Mouse (Mus musculus): Measurements from ENCODE around the gene Olfr275.
"Not testable (repeated sequence)": the region's sequence is repeated elsewhere in the genome, so short reads cannot be mapped to it uniquely, and the experiment has no call there.

Olfr275 gene

DNA sequence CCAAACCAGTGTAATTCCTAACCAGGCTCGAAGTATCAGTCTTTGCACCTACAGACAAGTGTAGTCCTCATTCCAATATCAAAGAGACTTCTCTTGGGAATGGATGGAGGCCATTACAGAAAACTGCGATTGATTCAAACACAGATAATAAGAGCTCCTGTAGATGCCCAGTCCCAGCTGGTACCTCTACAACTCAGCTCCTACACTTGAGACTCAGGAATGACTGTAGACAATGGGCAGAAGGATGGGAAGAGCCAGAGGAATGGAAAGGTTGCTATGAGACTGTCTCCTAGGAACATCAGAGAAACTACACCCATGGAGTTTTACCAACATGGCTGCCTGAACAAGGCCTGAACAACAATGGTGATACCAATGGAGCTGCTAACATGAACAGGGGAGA is at the start of gene Olfr275:
Olfr275 (plus strand) TSS at position 301 of the 400 bp plus-strand sequence.
- DNase-seq = no peak

- DNase-seq = no peak
These were observed 48.8 kb upstream of the Olfr275 start for GRCm38 (mm10) chr4:52765612-52766011.

DNA sequence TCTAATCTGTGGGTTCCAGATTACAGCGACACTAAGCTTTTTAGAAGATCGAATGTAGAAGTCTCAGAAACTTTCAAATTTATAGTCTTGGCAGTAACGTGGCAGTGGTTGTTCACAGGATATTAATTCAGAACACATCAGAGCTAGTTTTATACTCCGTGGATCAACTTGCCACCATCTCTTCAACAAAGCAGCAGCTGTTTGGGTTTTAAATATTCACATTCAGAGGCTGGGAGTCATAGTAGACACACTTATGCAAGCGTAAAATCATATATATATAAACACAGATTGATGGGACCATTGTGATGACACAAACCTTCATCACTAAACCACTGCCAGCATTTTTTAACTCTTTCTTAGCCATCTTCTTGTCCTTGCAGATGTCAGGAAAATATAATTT is 42.2 kb upstream of the Olfr275 start:
- DNase-seq = no peak

DNA sequence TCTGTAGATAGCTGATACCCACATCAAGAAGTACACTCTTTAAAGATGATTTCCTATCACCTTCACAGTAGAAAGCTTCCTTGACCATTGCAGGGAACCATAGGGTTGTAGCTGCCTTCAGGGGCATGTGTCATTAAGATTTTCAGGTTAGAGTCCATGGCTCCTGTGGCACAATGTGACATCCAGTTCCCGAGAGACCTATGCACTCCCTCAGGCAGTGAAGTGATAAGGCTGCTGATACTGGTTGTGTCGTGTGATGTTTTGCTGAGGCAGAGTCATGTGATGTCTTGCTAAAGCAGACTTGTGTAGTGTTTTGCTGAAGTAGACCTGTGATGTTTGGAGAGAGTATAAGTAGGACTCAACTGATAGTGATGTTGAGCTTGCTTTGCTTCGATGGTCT is 14.4 kb upstream of the Olfr275 start:
- DNase-seq = no peak

- no peak for DNase-seq
These were observed 2.5 kb upstream of the Olfr275 start for GRCm38 (mm10) chr4:52811871-52812270.

DNA sequence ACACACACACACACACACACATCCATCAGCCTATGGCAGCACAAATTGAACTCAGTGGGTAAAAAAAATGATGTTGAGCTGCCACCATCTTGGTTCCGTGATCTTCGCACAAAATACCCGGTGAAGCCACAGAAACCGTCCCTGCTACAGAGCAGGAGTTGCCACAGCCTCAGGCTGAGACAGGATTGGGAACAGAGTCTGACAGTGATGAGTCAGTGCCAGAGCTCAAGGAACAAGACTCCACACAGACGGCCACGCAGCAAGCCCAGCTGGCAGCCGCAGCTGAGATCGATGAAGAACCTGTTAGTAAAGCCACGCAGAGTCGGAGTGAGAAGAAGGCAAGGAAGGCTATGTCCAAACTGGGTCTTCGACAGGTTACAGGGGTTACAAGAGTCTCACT is 7.0 kb downstream of the Olfr275 start:
- DNase-seq = no peak

GRCm38 (mm10) chr4:52845411-52845810 is 31.0 kb downstream of the Olfr275 start:
- not testable (repeated sequence) for DNase-seq

GRCm38 (mm10) chr4:52849039-52849635 is 34.7 kb downstream of the Olfr275 start:
- no peak for DNase-seq

- DNase-seq = no peak
These were observed 35.3 kb downstream of the Olfr275 start for GRCm38 (mm10) chr4:52849672-52850071.

GRCm38 (mm10) chr4:52859136-52859535 is 44.7 kb downstream of the Olfr275 start, which contains the start of gene Olfr273:
Olfr273 (minus strand) TSS chr4:52859236.
- DNase-seq = no peak

GRCm38 (mm10) chr4:52864156-52864555 is 49.8 kb downstream of the Olfr275 start:
- DNase-seq = no peak
